30 mouse cellular contexts compared by ENCODE assay signal in genomic region chr2:22096848-22097247, GRCm38 (mm10).
A peak's percentile ranks its signal among the peaks of the same experiment; 100 is the strongest.
DNase-seq lines count a peak whose midpoint lies in the region; ATAC-seq and TF ChIP-seq lines count a peak whose summit lies in the region.
"Had no signal": no experiment of that assay in that cellular context is flagged by ENCODE, and none has a peak within 500 bp of the region (broad histone marks: within the 10 kb centered on the region; RNA-seq: fewer than 3 reads in every experiment).

No protein-coding gene starts in this region.

- no peaks in the 10 kb centered on the region for H3K36me3 ChIP-seq in intestine, embryonic 15.5 days
- no peaks in the 10 kb centered on the region for H3K36me3 ChIP-seq in intestine, postnatal 0 days (ENCODE audit: control insufficient read depth, insufficient read depth)
- no peaks in the 10 kb centered on the region for H3K36me3 ChIP-seq in stomach, embryonic 15.5 days
- H3K36me3 ChIP-seq: embryonic facial prominence, embryonic 10.5 days; embryonic facial prominence, embryonic 13.5 days; forebrain, embryonic 12.5 days; heart, embryonic 12.5 days; heart, embryonic 15.5 days; hindbrain, embryonic 10.5 days; hindbrain, embryonic 13.5 days had no signal

- ATAC-seq in intestine, embryonic 15.5 days = peak; percentile 98
- peak; percentile 97 for ATAC-seq in intestine, postnatal 0 days
- ATAC-seq in stomach, embryonic 15.5 days (ENCODE audit: insufficient read depth, low FRiP score, low read depth) = peak; percentile 83
- ATAC-seq in granulocyte monocyte progenitor cell, adult 5-6 weeks (replicated peaks; ENCODE audit: poor library complexity, severe bottlenecking) = no peak
- ATAC-seq: activated CD4-positive, CD25-positive, alpha-beta regulatory T cell, adult 4 months; CD4-positive, CD25-positive, alpha-beta regulatory T cell, adult 4 months; forebrain, embryonic 16.5 days; hindbrain, embryonic 16.5 days had no signal

- no peaks in the 10 kb centered on the region for H3K9me3 ChIP-seq in intestine, embryonic 15.5 days
- no peaks in the 10 kb centered on the region for H3K9me3 ChIP-seq in intestine, postnatal 0 days (ENCODE audit: control insufficient read depth)
- no peaks in the 10 kb centered on the region for H3K9me3 ChIP-seq in stomach, embryonic 15.5 days
- H3K9me3 ChIP-seq: embryonic facial prominence, embryonic 10.5 days; embryonic facial prominence, embryonic 13.5 days; forebrain, embryonic 12.5 days; heart, embryonic 12.5 days; heart, embryonic 15.5 days; hindbrain, embryonic 10.5 days; hindbrain, embryonic 13.5 days had no signal

- WGBS in intestine, embryonic 15.5 days = 56% methylated on average over 2 of the region's 2 CpGs
- 38% methylated on average over 2 of the region's 2 CpGs for WGBS in intestine, postnatal 0 days
- 48% methylated on average over 2 of the region's 2 CpGs for WGBS in stomach, embryonic 15.5 days

- H3K4me3 ChIP-seq in intestine, embryonic 15.5 days (replicated peaks) = no peak overlapping the region
- H3K4me3 ChIP-seq in intestine, postnatal 0 days (ENCODE audit: low read depth, low read length) = no peak overlapping the region
- no peak overlapping the region for H3K4me3 ChIP-seq in stomach, embryonic 15.5 days (replicated peaks)
- H3K4me3 ChIP-seq: embryonic facial prominence, embryonic 10.5 days; embryonic facial prominence, embryonic 13.5 days; erythroblast, embryonic 14.5 days; forebrain, embryonic 12.5 days; gastrocnemius, adult 2 months; heart, embryonic 12.5 days; heart, embryonic 15.5 days; hindbrain, embryonic 10.5 days; hindbrain, embryonic 13.5 days had no signal

- H3K4me2 ChIP-seq in intestine, embryonic 15.5 days (replicated peaks) = no peak overlapping the region
- H3K4me2 ChIP-seq in intestine, postnatal 0 days (replicated peaks; ENCODE audit: low read depth) = no peak overlapping the region
- H3K4me2 ChIP-seq in stomach, embryonic 15.5 days = no peak overlapping the region
- H3K4me2 ChIP-seq: embryonic facial prominence, embryonic 13.5 days; forebrain, embryonic 12.5 days; heart, embryonic 12.5 days; heart, embryonic 15.5 days; hindbrain, embryonic 13.5 days had no signal

- H3K9ac ChIP-seq in intestine, embryonic 15.5 days = no peak overlapping the region
- H3K9ac ChIP-seq in intestine, postnatal 0 days (ENCODE audit: low read depth, low read length) = no peak overlapping the region
- no peak overlapping the region for H3K9ac ChIP-seq in stomach, embryonic 15.5 days
- H3K9ac ChIP-seq: embryonic facial prominence, embryonic 13.5 days; forebrain, embryonic 12.5 days; heart, embryonic 12.5 days; heart, embryonic 15.5 days; hindbrain, embryonic 13.5 days had no signal

- H3K27me3 ChIP-seq in intestine, embryonic 15.5 days (replicated peaks) = no peaks in the 10 kb centered on the region
- H3K27me3 ChIP-seq in intestine, postnatal 0 days (replicated peaks; ENCODE audit: control insufficient read depth, insufficient read depth, low read length) = no peaks in the 10 kb centered on the region
- H3K27me3 ChIP-seq in stomach, embryonic 15.5 days (replicated peaks) = no peaks in the 10 kb centered on the region
- H3K27me3 ChIP-seq: embryonic facial prominence, embryonic 13.5 days; forebrain, embryonic 12.5 days; heart, embryonic 12.5 days; heart, embryonic 15.5 days; hindbrain, embryonic 13.5 days had no signal

- DNase-seq in yolk sac, embryonic 10.5 days (ENCODE audit: low spot score) = peak; percentile 1
- DNase-seq in urinary bladder, adult 2 months (ENCODE audit: low spot score) = no peak
- no peak for DNase-seq in cerebellum, postnatal 25 days
- DNase-seq: adrenal gland, postnatal 10 days; adrenal gland, postnatal 36 days; cerebellum, adult 18-20 months; cerebellum, adult 9-10 months; cerebellum, postnatal 36 days; embryo, embryonic 11 days; gastrocnemius, adult 2 months; gastrocnemius, postnatal 14 days; heart, adult 18-20 months; heart, postnatal 10 days; heart, postnatal 36 days had no signal

- no peak for TF ChIP-seq CTCF in intestine, postnatal 0 days (IDR thresholded peaks at IDR 0.05; ENCODE audit: low read depth)

- H3K27ac ChIP-seq in intestine, embryonic 15.5 days = no peak overlapping the region
- H3K27ac ChIP-seq in intestine, postnatal 0 days (ENCODE audit: low read depth, low read length) = no peak overlapping the region
- no peak overlapping the region for H3K27ac ChIP-seq in stomach, embryonic 15.5 days
- H3K27ac ChIP-seq: embryonic facial prominence, embryonic 10.5 days; embryonic facial prominence, embryonic 13.5 days; forebrain, embryonic 12.5 days; gastrocnemius, adult 2 months; heart, embryonic 15.5 days; hindbrain, embryonic 10.5 days; hindbrain, embryonic 13.5 days had no signal

- no peaks in the 10 kb centered on the region for H3K4me1 ChIP-seq in intestine, embryonic 15.5 days (replicated peaks)
- H3K4me1 ChIP-seq in intestine, postnatal 0 days (replicated peaks; ENCODE audit: control insufficient read depth, insufficient read depth, low read length) = no peaks in the 10 kb centered on the region
- no peaks in the 10 kb centered on the region for H3K4me1 ChIP-seq in stomach, embryonic 15.5 days
- H3K4me1 ChIP-seq: embryonic facial prominence, embryonic 10.5 days; embryonic facial prominence, embryonic 13.5 days; forebrain, embryonic 12.5 days; heart, embryonic 12.5 days; heart, embryonic 15.5 days; hindbrain, embryonic 10.5 days; hindbrain, embryonic 13.5 days had no signal
